Mouse (Mus musculus): ENCODE data around the gene Ap3b1.
"Not testable (repeated sequence)": the region's sequence is repeated elsewhere in the genome, so short reads cannot be mapped to it uniquely, and the experiment has no call there.

The Ap3b1 gene

GRCm38 (mm10) chr13:94358401-94359265 is at the start of gene Ap3b1:
Ap3b1 (plus strand) TSS chr13:94358960.
- DNase-seq (ENCODE audit: low read depth, low spot score): peak; percentile 94

GRCm38 (mm10) chr13:94312812-94313211 is 45.9 kb upstream of the Ap3b1 start:
- DNase-seq (ENCODE audit: low read depth, low spot score): peak; percentile 6

GRCm38 (mm10) chr13:94316975-94317511 is 41.7 kb upstream of the Ap3b1 start:
- no peak for DNase-seq (ENCODE audit: low read depth, low spot score)

GRCm38 (mm10) chr13:94321094-94321792 is 37.5 kb upstream of the Ap3b1 start:
- no peak for DNase-seq (ENCODE audit: low read depth, low spot score)

GRCm38 (mm10) chr13:94322475-94322874 is 36.3 kb upstream of the Ap3b1 start:
- DNase-seq (ENCODE audit: low read depth, low spot score): peak; percentile 20

- DNase-seq (ENCODE audit: low read depth, low spot score): no peak
These were observed 30.7 kb upstream of the Ap3b1 start for GRCm38 (mm10) chr13:94328063-94328462.

- DNase-seq (ENCODE audit: low read depth, low spot score): not testable (repeated sequence)
These were observed 29.8 kb upstream of the Ap3b1 start for GRCm38 (mm10) chr13:94329005-94329404.

GRCm38 (mm10) chr13:94330392-94330979 is 28.3 kb upstream of the Ap3b1 start:
- DNase-seq (ENCODE audit: low read depth, low spot score): no peak

- no peak for DNase-seq (ENCODE audit: low read depth, low spot score)
These were observed 20.4 kb upstream of the Ap3b1 start for GRCm38 (mm10) chr13:94338357-94338756.

GRCm38 (mm10) chr13:94343192-94343591 is 15.6 kb upstream of the Ap3b1 start:
- peak; percentile 30 for DNase-seq (ENCODE audit: low read depth, low spot score)

- DNase-seq (ENCODE audit: low read depth, low spot score): not testable (repeated sequence)
These were observed 14.2 kb upstream of the Ap3b1 start for GRCm38 (mm10) chr13:94344600-94344999.

- no peak for DNase-seq (ENCODE audit: low read depth, low spot score)
These were observed 4.2 kb upstream of the Ap3b1 start for GRCm38 (mm10) chr13:94354584-94354983.

- DNase-seq (ENCODE audit: low read depth, low spot score): no peak
These were observed 709 bp upstream of the Ap3b1 start for GRCm38 (mm10) chr13:94358101-94358400.

GRCm38 (mm10) chr13:94359282-94359920 is 641 bp downstream of the Ap3b1 start:
- peak; percentile 59 for DNase-seq (ENCODE audit: low read depth, low spot score)

GRCm38 (mm10) chr13:94361013-94361580 is 2.3 kb downstream of the Ap3b1 start:
- DNase-seq (ENCODE audit: low read depth, low spot score): not testable (repeated sequence)

- no peak for DNase-seq (ENCODE audit: low read depth, low spot score)
These were observed 5.6 kb downstream of the Ap3b1 start for GRCm38 (mm10) chr13:94364336-94364735.

- no peak for DNase-seq (ENCODE audit: low read depth, low spot score)
These were observed 6.5 kb downstream of the Ap3b1 start for GRCm38 (mm10) chr13:94365108-94365907.

- no peak for DNase-seq (ENCODE audit: low read depth, low spot score)
These were observed 9.1 kb downstream of the Ap3b1 start for GRCm38 (mm10) chr13:94367869-94368268.

- DNase-seq (ENCODE audit: low read depth, low spot score): no peak
These were observed 11.8 kb downstream of the Ap3b1 start for GRCm38 (mm10) chr13:94370521-94370920.

- no peak for DNase-seq (ENCODE audit: low read depth, low spot score)
These were observed 13.3 kb downstream of the Ap3b1 start for GRCm38 (mm10) chr13:94372066-94372465.

- DNase-seq (ENCODE audit: low read depth, low spot score): no peak
These were observed 15.4 kb downstream of the Ap3b1 start for GRCm38 (mm10) chr13:94374131-94374530.
